Mouse (Mus musculus) limb, embryonic 12.5 days (tissue): ENCODE data around the gene Mok. TPM values are rescaled to one million over a fixed set of nuclear protein-coding genes. Genes with fewer than 3 reads are reported as not detected.

ENCODE experiments used
- ATAC-seq: fragments of 200-750 bp; cut with Nextera tagmentation; 2 replicates; pipeline ENCODE4 v1.8.0; 2017; ENCODE audit warnings: low read depth, moderate TSS enrichment; ENCODE audit not compliant: insufficient number of reproducible peaks, insufficient read depth, low FRiP score, low TSS enrichment
- H3K27ac ChIP-seq: fragments of 300-500 bp; sonication (generic); 2 replicates; pipeline ENCODE4 v1.5.1; 2016; ENCODE audit warnings: mild to moderate bottlenecking, moderate library complexity
- H3K27me3 ChIP-seq: fragments of 300-500 bp; sonication (generic); 2 replicates; pipeline ENCODE4 v1.6.1; 2016; ENCODE audit warnings: mild to moderate bottlenecking, moderate library complexity
- H3K36me3 ChIP-seq: fragments of 300-500 bp; sonication (generic); 2 replicates; pipeline ENCODE4 v1.6.1; 2016; ENCODE audit warnings: mild to moderate bottlenecking, moderate library complexity
- H3K4me1 ChIP-seq: fragments of 300-500 bp; sonication (generic); replicated peaks from 2 replicates; pipeline ENCODE4 v1.6.1; 2016
- H3K4me2 ChIP-seq: fragments of 300-500 bp; sonication (generic); 2 replicates; pipeline ENCODE4 v1.6.1; 2016; ENCODE audit warnings: mild to moderate bottlenecking, moderate library complexity
- H3K4me3 ChIP-seq: fragments of 300-500 bp; sonication (generic); replicated peaks from 2 replicates; pipeline ENCODE4 v1.5.1; 2016; ENCODE audit warnings: mild to moderate bottlenecking
- H3K9ac ChIP-seq: fragments of 300-500 bp; sonication (generic); replicated peaks from 2 replicates; pipeline ENCODE4 v1.6.1; 2016; ENCODE audit warnings: mild to moderate bottlenecking, moderate library complexity
- H3K9me3 ChIP-seq: fragments of 300-500 bp; sonication (generic); 2 replicates; pipeline ENCODE4 v1.6.1; 2016; ENCODE audit warnings: mild to moderate bottlenecking, moderate library complexity
- WGBS: fragments of 180-500 bp; shearing (Covaris S2); methylation state at CpG from one replicate; pipeline ENCODE4 v1.1.7; 2016; 5-methylcytosine and 5-hydroxymethylcytosine counted together
- polyA plus RNA-seq: library from polyadenylated mRNA; unstranded; fragments of >200 nt; fragmentation: Nextera tagmentation; extraction: Ambion mirVana; gene quantifications from 2 replicates; pipeline ENCODE4 v1.2.1, GENCODE M21; 2016

The Mok gene
- 5.7 and 6.7 TPM in 2 replicates for polyA plus RNA-seq

DNA sequence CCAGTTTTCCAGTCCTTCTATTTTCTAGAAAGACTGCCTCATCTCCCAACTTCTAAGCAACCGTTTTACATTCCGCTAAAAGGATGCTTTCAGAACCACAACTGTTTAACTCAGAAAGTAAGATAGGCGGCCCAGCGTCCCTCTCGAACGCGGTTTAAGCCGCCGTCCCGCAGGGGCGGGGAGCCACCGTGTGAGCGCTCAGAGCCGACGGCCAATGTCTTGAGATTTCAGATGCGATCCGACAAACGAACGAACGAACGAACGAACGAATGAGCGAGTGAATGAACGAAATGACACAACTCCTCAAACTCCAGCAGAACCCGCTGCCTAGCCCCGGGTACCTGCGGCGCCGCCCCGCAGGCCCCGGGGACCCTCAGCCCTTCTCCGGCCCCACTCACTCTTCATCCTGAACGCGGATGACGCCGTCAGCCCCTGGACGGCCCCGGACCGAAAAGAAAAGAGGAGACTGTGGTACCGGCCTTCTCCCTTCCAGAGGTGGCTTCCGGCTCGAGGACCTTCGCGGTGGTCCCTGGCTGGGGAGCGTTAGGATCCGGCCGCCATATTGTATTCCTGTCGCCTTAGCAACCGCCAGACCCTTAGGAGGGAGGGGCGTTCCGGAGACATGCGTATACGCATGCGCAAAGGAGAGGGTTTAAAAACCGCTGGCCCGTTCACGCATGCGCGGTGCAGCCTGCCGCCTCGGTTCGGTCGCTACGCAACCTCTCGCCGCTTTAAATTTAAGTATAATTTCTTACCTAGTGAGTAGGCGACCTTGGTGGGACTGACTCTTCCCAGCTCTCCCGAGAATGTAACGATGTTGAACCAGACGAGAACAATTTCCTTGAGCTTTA, at the start of gene Mok:
Mok (minus strand) TSS at position 592 of the 851 bp plus-strand sequence.
- H3K4me3 ChIP-seq = peak within 1 kb of the TSS; percentile 75
- H3K27ac ChIP-seq = 0 out of 2 replicates have a peak within 1 kb of the TSS, but pooled peaks have one; percentile 29
- peaks cover 21% of the 10 kb centered on the region for H3K27me3 ChIP-seq
- H3K9ac ChIP-seq = peak within 1 kb of the TSS; percentile 60
- H3K9me3 ChIP-seq = no peaks in the 10 kb centered on the region
- peak within 1 kb of the TSS; percentile 68 for H3K4me2 ChIP-seq
- H3K36me3 ChIP-seq = no peaks in the 10 kb centered on the region
- under 1% methylated on average over 71 of the region's 71 CpGs for WGBS
- peak; percentile 84 for ATAC-seq
- H3K4me1 ChIP-seq = peaks cover 9% of the 10 kb centered on the region

DNA sequence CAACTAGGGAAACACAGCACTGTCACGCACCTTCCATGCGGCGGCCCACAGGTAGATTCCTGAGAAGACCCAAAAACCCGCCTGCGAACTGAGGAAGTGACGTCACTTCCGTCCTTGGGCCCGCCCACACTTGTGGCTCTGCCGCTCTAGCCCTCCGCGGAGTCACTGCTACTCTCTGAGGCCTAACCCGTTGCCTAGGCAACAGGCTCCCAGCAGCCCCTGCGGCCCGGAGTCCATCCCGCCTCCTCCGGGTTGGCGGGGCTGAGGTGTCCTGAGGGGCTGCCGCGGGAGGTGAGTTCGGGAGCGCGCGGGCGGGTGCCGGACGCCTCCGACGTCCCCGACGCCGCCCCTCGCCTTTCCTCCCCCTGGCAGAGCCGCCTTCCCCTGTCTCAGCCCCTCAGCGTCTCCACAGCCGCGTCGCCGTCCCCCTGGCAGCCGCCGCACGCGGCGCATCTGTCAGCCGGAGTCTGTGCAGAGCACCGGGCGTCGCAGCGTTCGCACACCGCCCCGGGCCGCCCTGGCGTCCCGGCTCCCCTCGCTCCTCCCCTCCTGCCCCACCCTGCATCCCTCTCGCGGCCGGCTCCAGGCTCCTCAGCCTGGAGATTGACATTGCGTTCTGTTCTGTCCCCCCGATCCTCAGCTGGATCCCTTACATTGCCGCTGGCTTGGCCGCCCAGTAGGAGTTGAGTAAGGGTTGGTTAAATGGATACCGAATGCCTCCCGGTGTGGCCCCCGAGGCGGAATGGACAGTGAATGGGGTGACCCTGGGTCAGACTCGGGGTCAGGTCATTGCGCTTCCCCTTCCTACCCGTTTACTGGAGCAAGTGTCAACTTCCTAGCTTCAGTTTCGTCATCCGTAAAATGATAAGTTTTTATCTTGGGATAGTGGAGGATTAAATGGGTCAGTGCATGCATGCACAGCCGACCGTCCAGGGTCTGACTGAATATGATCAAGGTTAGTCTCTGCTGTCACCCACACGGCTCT, 48.6 kb upstream of the Mok start, which contains the start of the genes Cinp and Tecpr2:
Cinp (minus strand) TSS at position 110 of the 985 bp plus-strand sequence.
Tecpr2 (plus strand) TSS at position 229 of the 985 bp plus-strand sequence.
- peak; percentile 99 for ATAC-seq
- Histone ChIP-seq H3K4me1 (peaks cover 15% of the 10 kb centered on the region), H3K9me3 (no peaks in the 10 kb centered on the region), H3K27ac (peak within 1 kb of the TSS; percentile 84), H3K4me2 (peak within 1 kb of the TSS; percentile 93), H3K9ac (peak within 1 kb of the TSS; percentile 85), H3K36me3 (peaks cover 4% of the 10 kb centered on the region; the same call in 1 of the 2 replicates), H3K27me3 (no peaks in the 10 kb centered on the region), H3K4me3 (peak within 1 kb of the TSS; percentile 88)
- under 1% methylated on average over 72 of the region's 74 CpGs for WGBS

DNA sequence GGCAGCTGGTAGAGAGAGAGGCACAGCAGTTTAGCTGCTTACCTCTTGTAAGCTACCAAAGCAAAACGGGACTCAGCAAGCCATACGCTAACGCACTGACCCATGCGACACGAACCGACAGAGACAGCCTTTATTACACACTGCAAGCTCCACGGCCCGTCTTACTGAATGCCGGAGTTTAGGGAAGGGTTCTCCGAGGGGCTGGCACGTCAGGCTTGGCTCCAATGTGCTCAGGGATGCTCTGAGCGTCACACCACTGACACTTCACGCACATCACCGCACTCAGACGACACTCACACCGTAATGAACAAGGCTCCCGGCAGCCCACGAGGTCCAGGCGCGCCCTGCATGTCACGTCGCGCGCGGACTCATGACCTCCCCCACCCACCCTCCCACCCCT, 47.9 kb upstream of the Mok start:
- Histone ChIP-seq H3K4me1 (peaks cover 15% of the 10 kb centered on the region), H3K36me3 (peaks cover 7% of the 10 kb centered on the region), H3K4me2 (peak overlapping the region; percentile 93), H3K4me3 (peak overlapping the region; percentile 88), H3K27ac (0 out of 2 replicates have a peak overlapping the region, but pooled peaks have one; percentile 41), H3K27me3 (no peaks in the 10 kb centered on the region), H3K9me3 (no peaks in the 10 kb centered on the region), H3K9ac (peak overlapping the region; percentile 85)
- ATAC-seq = no peak; the same call in 1 of the 2 replicates
- under 1% methylated on average over 25 of the region's 25 CpGs for WGBS

DNA sequence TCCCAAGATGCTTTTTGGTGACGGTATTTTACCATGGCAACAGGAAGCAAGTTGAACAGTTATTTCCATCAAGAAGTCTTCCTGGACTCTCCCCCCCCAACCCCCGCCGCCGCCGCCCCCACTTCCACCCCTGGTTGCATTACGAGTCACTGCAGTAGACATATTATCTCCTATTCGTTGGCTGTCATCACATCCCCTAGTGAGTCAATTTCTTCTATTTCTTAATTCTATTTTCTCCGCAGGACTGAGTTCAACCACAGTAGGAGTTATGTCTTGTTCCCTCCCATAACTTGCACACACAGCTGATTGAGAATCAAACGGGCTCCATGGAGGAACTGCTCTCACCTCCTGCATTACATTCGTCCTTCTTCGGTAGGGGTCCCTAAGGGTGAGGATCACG, 47.4 kb upstream of the Mok start:
- H3K9me3 ChIP-seq = no peaks in the 10 kb centered on the region
- H3K4me2 ChIP-seq = peak overlapping the region; percentile 93
- peaks cover 15% of the 10 kb centered on the region for H3K4me1 ChIP-seq
- H3K4me3 ChIP-seq = peak overlapping the region; percentile 88
- no peak overlapping the region for H3K27ac ChIP-seq
- peak overlapping the region; percentile 85 for H3K9ac ChIP-seq
- ATAC-seq = no peak
- no peaks in the 10 kb centered on the region for H3K27me3 ChIP-seq
- peaks cover 12% of the 10 kb centered on the region for H3K36me3 ChIP-seq
- 53% methylated on average over 12 of the region's 12 CpGs for WGBS

DNA sequence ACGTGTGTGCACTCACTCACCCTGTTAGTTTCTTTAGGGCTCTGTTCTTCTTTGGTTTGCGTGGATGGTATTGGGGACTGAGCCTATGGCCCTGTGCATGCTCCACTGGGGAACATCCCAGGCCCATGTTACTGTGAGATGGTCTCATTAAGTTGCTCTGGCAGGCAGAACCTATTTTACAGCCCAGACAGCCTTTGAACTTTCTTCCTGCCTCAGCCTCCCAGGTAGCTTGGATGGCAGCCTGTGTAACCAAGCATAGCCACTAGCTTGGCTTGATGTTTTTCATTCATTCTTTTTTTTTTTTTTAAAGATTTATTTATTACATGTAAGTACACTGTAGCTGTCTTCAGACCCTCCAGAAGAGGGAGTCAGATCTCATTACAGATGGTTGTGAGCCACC, 44.5 kb upstream of the Mok start:
- Histone ChIP-seq H3K27me3 (no peaks in the 10 kb centered on the region), H3K4me3 (no peak overlapping the region), H3K27ac (no peak overlapping the region), H3K4me2 (no peak overlapping the region), H3K9ac (no peak overlapping the region), H3K36me3 (peaks cover 37% of the 10 kb centered on the region), H3K4me1 (peaks cover 14% of the 10 kb centered on the region), H3K9me3 (no peaks in the 10 kb centered on the region)
- no peak for ATAC-seq
- 98% methylated on average over 2 of the region's 2 CpGs for WGBS

DNA sequence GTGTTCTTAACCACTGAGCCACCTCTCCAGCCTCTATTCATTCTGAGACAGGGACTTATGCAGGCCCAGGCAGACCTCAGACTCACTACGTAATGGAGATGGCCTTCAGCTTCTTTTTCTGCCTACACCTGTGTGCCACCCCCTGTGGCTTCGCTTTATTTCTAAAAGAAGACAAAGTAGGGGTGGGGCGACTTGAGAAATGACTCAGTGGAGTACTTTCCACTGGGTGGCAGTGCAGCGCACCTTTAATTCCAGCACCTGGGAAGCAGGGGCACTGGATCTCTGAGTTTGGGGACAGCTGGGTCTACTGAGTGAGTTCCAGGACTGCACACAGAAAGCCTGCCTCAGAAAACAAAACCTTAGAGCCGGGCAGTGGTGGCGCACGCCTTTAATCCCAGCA, 41.6 kb upstream of the Mok start:
- no peak for ATAC-seq
- H3K27me3 ChIP-seq = no peaks in the 10 kb centered on the region
- no peak overlapping the region for H3K4me2 ChIP-seq
- H3K9me3 ChIP-seq = no peaks in the 10 kb centered on the region
- H3K9ac ChIP-seq = no peak overlapping the region
- peaks cover 60% of the 10 kb centered on the region for H3K36me3 ChIP-seq
- H3K4me3 ChIP-seq = no peak overlapping the region
- no peak overlapping the region for H3K27ac ChIP-seq
- 87% methylated on average over 7 of the region's 7 CpGs for WGBS
- H3K4me1 ChIP-seq = no peaks in the 10 kb centered on the region

DNA sequence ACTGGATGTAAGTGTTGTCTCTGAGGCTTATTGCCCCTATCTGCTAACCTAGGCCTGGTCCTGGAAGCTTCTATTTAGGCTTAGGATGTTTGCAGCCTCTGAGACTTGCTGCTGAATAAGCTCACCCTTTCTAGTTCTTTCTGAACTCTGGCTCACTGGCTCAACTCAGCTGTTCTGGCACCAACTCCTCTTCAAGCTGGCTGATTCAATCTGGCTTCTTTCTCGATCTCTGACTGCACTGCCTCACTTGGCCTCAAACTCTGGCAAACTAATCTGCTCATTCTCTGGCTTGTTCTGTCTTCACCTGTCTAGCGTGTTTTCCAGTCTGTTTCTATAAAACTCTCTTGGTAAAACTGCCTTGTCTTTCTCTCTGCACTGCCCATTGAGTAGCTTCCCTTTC, 34.6 kb upstream of the Mok start:
- no peak for ATAC-seq

DNA sequence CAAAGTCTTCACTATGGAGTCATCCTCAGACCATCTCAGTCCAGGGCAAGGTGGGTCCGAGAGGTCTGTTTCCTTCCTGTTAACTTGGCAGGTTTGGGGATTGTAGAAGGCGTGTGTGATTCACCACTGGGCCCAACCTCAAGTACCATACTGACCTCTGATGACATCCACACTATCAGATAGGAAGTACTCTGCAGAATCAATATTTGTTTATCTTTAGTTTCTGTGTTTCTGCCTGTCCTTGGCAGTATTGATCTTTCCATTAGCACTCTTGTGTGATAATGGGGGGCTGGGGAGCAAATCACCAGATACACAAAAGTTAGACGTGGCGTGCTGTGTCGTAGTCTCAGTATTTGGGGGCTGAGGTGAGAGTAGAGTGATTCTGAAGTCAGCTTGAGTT, 30.5 kb upstream of the Mok start:
- H3K4me3 ChIP-seq = no peak overlapping the region
- H3K36me3 ChIP-seq = peaks cover 97% of the 10 kb centered on the region
- no peaks in the 10 kb centered on the region for H3K9me3 ChIP-seq
- H3K27ac ChIP-seq = no peak overlapping the region
- ATAC-seq = no peak
- 95% methylated on average over 5 of the region's 5 CpGs for WGBS
- no peak overlapping the region for H3K4me2 ChIP-seq
- H3K9ac ChIP-seq = no peak overlapping the region
- H3K27me3 ChIP-seq = no peaks in the 10 kb centered on the region
- H3K4me1 ChIP-seq = no peaks in the 10 kb centered on the region

More for the DNA sequence above, 34.6 kb upstream of the Mok start:
- H3K9ac ChIP-seq = no peak overlapping the region
- H3K9me3 ChIP-seq = no peaks in the 10 kb centered on the region
- no peaks in the 10 kb centered on the region for H3K4me1 ChIP-seq
- no peak overlapping the region for H3K4me3 ChIP-seq
- 92% methylated on average over 2 of the region's 2 CpGs for WGBS
- H3K27me3 ChIP-seq = no peaks in the 10 kb centered on the region
- H3K4me2 ChIP-seq = no peak overlapping the region
- no peak overlapping the region for H3K27ac ChIP-seq
- H3K36me3 ChIP-seq = peaks cover 91% of the 10 kb centered on the region

DNA sequence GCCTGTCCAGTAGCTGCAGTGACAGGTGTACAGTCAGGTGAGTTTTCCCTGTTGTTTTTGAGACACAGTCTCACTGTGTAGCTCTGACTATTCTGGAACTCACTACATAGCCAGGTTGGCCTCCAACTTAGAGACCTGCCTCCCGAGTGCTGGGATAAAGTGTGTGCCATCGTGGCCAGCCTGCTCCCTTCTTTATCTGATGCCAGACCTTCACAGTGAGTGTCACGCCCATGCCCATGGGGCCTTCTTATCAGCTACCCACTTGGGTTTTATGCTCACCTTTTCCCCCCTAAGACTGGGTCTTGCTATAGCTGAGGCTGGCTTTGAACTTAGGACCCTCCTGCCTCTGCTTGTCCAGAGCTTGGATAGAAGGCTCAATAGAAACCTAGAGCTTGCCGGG, 29.4 kb upstream of the Mok start:
- H3K27ac ChIP-seq = no peak overlapping the region
- no peak for ATAC-seq
- H3K4me1 ChIP-seq = no peaks in the 10 kb centered on the region
- no peak overlapping the region for H3K4me3 ChIP-seq
- H3K9ac ChIP-seq = no peak overlapping the region
- H3K4me2 ChIP-seq = no peak overlapping the region
- peaks cover 95% of the 10 kb centered on the region for H3K36me3 ChIP-seq
- H3K9me3 ChIP-seq = no peaks in the 10 kb centered on the region
- no peaks in the 10 kb centered on the region for H3K27me3 ChIP-seq
- 86% methylated on average over 4 of the region's 4 CpGs for WGBS

DNA sequence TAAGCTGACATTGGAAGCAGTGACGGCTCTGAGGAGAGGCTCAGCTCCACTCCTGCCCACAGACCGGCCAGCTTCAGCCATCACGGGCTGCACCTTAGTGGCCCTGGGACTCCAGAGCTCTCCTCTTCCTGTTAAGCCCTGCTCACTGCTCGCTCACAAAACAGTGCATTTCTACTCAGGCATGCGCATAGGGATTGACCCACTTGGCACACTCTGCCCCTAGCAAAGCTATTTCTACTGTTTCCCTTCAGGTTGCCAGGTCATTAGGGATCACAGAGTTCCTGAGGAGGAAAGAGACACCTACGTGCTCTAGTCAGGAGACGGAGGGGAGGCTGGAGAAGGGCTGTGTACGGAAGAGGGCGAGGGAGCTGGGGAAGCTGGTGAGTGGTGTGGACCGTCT, 25.2 kb upstream of the Mok start:
- no peaks in the 10 kb centered on the region for H3K27me3 ChIP-seq
- no peak overlapping the region for H3K27ac ChIP-seq
- H3K4me3 ChIP-seq = no peak overlapping the region
- peaks cover 88% of the 10 kb centered on the region for H3K36me3 ChIP-seq
- H3K9ac ChIP-seq = no peak overlapping the region
- 89% methylated on average over 10 of the region's 10 CpGs for WGBS
- H3K9me3 ChIP-seq = no peaks in the 10 kb centered on the region
- no peaks in the 10 kb centered on the region for H3K4me1 ChIP-seq
- ATAC-seq = no peak
- H3K4me2 ChIP-seq = no peak overlapping the region

DNA sequence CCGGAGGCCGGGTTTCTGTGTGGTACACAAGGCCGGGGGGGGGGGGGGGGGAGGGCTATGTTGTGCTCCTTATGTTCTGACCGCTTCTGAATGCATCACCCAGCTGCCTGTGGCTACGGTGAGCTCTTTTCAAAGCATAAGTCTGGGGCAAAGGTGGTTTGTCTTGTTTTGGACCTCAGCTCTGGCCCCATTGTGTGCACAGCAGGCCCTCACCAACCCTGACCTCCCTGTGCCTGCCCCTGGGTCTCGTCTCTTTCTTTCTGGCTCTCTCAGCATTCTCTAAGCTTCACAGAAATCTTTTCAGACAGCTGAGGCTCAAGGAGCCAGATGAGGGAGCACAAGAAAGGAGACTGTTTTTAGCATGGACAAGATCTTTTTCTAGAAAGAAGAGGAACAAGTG, 24.8 kb upstream of the Mok start:
- no peak for ATAC-seq
- WGBS = 68% methylated on average over 6 of the region's 6 CpGs
- no peak overlapping the region for H3K4me2 ChIP-seq
- no peaks in the 10 kb centered on the region for H3K4me1 ChIP-seq
- H3K9ac ChIP-seq = no peak overlapping the region
- H3K36me3 ChIP-seq = peaks cover 87% of the 10 kb centered on the region
- H3K27ac ChIP-seq = no peak overlapping the region
- H3K27me3 ChIP-seq = no peaks in the 10 kb centered on the region
- H3K4me3 ChIP-seq = no peak overlapping the region
- H3K9me3 ChIP-seq = no peaks in the 10 kb centered on the region
